ENCODE assay signal across 9 mouse cellular contexts in genomic region chr19:48144129-48144528, GRCm38 (mm10).
DNase-seq lines count a peak whose midpoint lies in the region; ATAC-seq lines count a peak whose summit lies in the region.
"Had no signal": no experiment of that assay in that cellular context is flagged by ENCODE, and none has a peak within 500 bp of the region (broad histone marks: within the 10 kb centered on the region; RNA-seq: fewer than 3 reads in every experiment).

No protein-coding gene starts in this region.

- H3K4me1 ChIP-seq in midbrain, embryonic 10.5 days: peaks cover 10% of the 10 kb centered on the region
- H3K4me1 ChIP-seq in midbrain, embryonic 13.5 days (replicated peaks): peaks cover 6% of the 10 kb centered on the region
- H3K4me1 ChIP-seq in heart, embryonic 11.5 days (ENCODE audit: control insufficient read depth, insufficient read depth, low read length): no peaks in the 10 kb centered on the region

- no peak overlapping the region for H3K4me2 ChIP-seq in midbrain, embryonic 13.5 days (replicated peaks)
- H3K4me2 ChIP-seq in heart, embryonic 11.5 days: no peak overlapping the region

- H3K4me3 ChIP-seq in midbrain, embryonic 10.5 days: no peak overlapping the region
- H3K4me3 ChIP-seq in midbrain, embryonic 13.5 days (replicated peaks): no peak overlapping the region
- no peak overlapping the region for H3K4me3 ChIP-seq in heart, embryonic 11.5 days (ENCODE audit: low read depth, low read length)

- H3K27me3 ChIP-seq in midbrain, embryonic 10.5 days (ENCODE audit: low read depth, poor library complexity, severe bottlenecking): no peaks in the 10 kb centered on the region
- no peaks in the 10 kb centered on the region; the same call in 1 of the 2 replicates for H3K27me3 ChIP-seq in midbrain, embryonic 13.5 days
- H3K27me3 ChIP-seq in heart, embryonic 11.5 days (ENCODE audit: control insufficient read depth, insufficient read depth, low read length): no peaks in the 10 kb centered on the region

- no peak overlapping the region for H3K9ac ChIP-seq in midbrain, embryonic 13.5 days (replicated peaks)
- H3K9ac ChIP-seq in heart, embryonic 11.5 days (ENCODE audit: low read depth, low read length): no peak overlapping the region
- H3K9ac ChIP-seq: liver, embryonic 14.5 days had no signal

- no peaks in the 10 kb centered on the region for H3K36me3 ChIP-seq in midbrain, embryonic 10.5 days
- H3K36me3 ChIP-seq in midbrain, embryonic 13.5 days: no peaks in the 10 kb centered on the region
- no peaks in the 10 kb centered on the region for H3K36me3 ChIP-seq in heart, embryonic 11.5 days (ENCODE audit: control insufficient read depth, insufficient read depth, low read length)

- ATAC-seq in midbrain, embryonic 13.5 days: no peak
- peak; percentile 91 for ATAC-seq in frontal cortex, adult (ENCODE audit: low TSS enrichment)
- ATAC-seq in heart, embryonic 11.5 days (replicated peaks; ENCODE audit: insufficient number of reproducible peaks, low FRiP score, low TSS enrichment): no peak

- H3K27ac ChIP-seq in midbrain, embryonic 10.5 days (replicated peaks): no peak overlapping the region
- H3K27ac ChIP-seq in midbrain, embryonic 13.5 days: no peak overlapping the region
- H3K27ac ChIP-seq in heart, embryonic 11.5 days (ENCODE audit: low read depth, low read length): no peak overlapping the region
- H3K27ac ChIP-seq: liver, embryonic 14.5 days had no signal

- 41% methylated on average over 1 of the region's 1 CpGs for WGBS in midbrain, embryonic 10.5 days
- 10% methylated on average over 1 of the region's 1 CpGs for WGBS in midbrain, embryonic 13.5 days
- WGBS in heart, embryonic 11.5 days (ENCODE audit: insufficient replicate concordance): 33% methylated on average over 1 of the region's 1 CpGs

- DNase-seq in midbrain, embryonic 10.5 days (ENCODE audit: low spot score): peak; percentile 37
- peak; percentile 13 for DNase-seq in cerebellum, adult 9-10 months
- peak; percentile 39 to 45 for DNase-seq in layer of hippocampus, postnatal 36 days
- DNase-seq in right cerebral cortex, postnatal 14 days: peak; percentile 69
- DNase-seq in thymus, adult 18-20 months: no peak

- no peaks in the 10 kb centered on the region for H3K9me3 ChIP-seq in midbrain, embryonic 10.5 days (replicated peaks)
- H3K9me3 ChIP-seq in midbrain, embryonic 13.5 days: no peaks in the 10 kb centered on the region
- no peaks in the 10 kb centered on the region for H3K9me3 ChIP-seq in heart, embryonic 11.5 days (replicated peaks; ENCODE audit: control insufficient read depth, low read length)

Comparison
In these comparisons a context has a peak if more than half of its experiments do, and no peak if none do; other contexts are left out.
1. DNase-seq: peak in midbrain, embryonic 10.5 days (single experiment), cerebellum, adult 9-10 months (single experiment), layer of hippocampus, postnatal 36 days (2 of 2) and right cerebral cortex, postnatal 14 days (single experiment); none in thymus, adult 18-20 months (0 of 2).